Mouse (Mus musculus): ENCODE results near the gene Esrrg.

DNA sequence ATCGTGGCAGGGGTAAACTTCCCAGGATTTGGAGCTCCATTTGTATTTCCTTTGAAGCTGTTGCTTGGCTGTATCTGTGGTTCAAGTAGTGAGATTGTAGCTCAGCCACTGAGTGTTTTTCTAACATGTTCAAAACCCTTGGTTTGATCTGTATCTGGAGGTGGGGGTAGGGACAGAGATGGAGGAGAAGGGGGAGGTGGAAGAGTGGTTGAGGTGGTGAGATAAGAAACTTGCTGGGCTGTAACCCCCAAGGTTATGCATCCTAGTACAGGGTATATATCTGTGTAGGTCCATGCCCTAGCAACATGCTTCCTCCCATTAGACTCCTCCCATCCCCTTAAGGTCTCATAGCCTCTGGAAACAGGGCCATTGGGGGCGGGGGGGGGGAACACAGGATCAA, 92.4 kb downstream of the Esrrg start:
- TF ChIP-seq CTCF (IDR thresholded peaks at IDR 0.05; ENCODE audit: borderline replicate concordance, control insufficient read depth, extremely low read depth, insufficient read depth, low read length, poor library complexity) (no peak), POLR2A (IDR thresholded peaks at IDR 0.05; ENCODE audit: control insufficient read depth, extremely low read depth, insufficient read depth, low read length, poor library complexity) (no peak)
